Mouse (Mus musculus) midbrain, embryonic 16.5 days (tissue): ENCODE measurements around the gene Brd3. TPM values are rescaled to one million over a fixed set of nuclear protein-coding genes. Genes with fewer than 3 reads are reported as not detected.
"Not testable (repeated sequence)": the region's sequence is repeated elsewhere in the genome, so short reads cannot be mapped to it uniquely, and the experiment has no call there.

Source experiments
- ATAC-seq: fragments of 200-750 bp; cut with Nextera tagmentation; 2 replicates; pipeline ENCODE4 v1.8.0; 2017; ENCODE audit warnings: moderate TSS enrichment
- H3K27ac ChIP-seq: fragments of 300-500 bp; sonication (generic); 2 replicates; pipeline ENCODE4 v1.5.1; 2014; ENCODE audit warnings: mild to moderate bottlenecking, low read length, mixed read lengths
- H3K27me3 ChIP-seq: fragments of 300-500 bp; sonication (generic); 2 replicates; pipeline ENCODE4 v1.6.1; 2014; ENCODE audit warnings: low read depth, low read length, mixed read lengths; ENCODE audit not compliant: control insufficient read depth, insufficient read depth
- H3K36me3 ChIP-seq: fragments of 300-500 bp; sonication (generic); 2 replicates; pipeline ENCODE4 v1.6.1; 2014; ENCODE audit warnings: mild to moderate bottlenecking, low read length, moderate library complexity, mixed read lengths; ENCODE audit not compliant: control insufficient read depth, insufficient read depth
- H3K4me1 ChIP-seq: fragments of 300-500 bp; sonication (generic); 2 replicates; pipeline ENCODE4 v1.6.1; 2014; ENCODE audit warnings: mild to moderate bottlenecking, low read length, mixed read lengths; ENCODE audit not compliant: control insufficient read depth, insufficient read depth
- H3K4me2 ChIP-seq: fragments of 300-500 bp; sonication (generic); 2 replicates; pipeline ENCODE4 v1.6.1; 2014; ENCODE audit warnings: mild to moderate bottlenecking, low read length, mixed read lengths
- H3K4me3 ChIP-seq: fragments of 300-500 bp; sonication (generic); 2 replicates; pipeline ENCODE4 v1.5.1; 2014; ENCODE audit warnings: low read depth, mild to moderate bottlenecking, low read length, moderate library complexity, mixed read lengths
- H3K9ac ChIP-seq: fragments of 300-500 bp; sonication (generic); 2 replicates; pipeline ENCODE4 v1.6.1; 2014; ENCODE audit warnings: low read depth, low read length, mixed read lengths
- H3K9me3 ChIP-seq: fragments of 300-500 bp; sonication (generic); replicated peaks from 2 replicates; pipeline ENCODE4 v1.6.1; 2014; ENCODE audit warnings: mild to moderate bottlenecking, low read length, mixed read lengths; ENCODE audit not compliant: control insufficient read depth, poor library complexity, severe bottlenecking
- WGBS: fragments of 180-500 bp; shearing (Covaris S2); extraction: QIAGEN DNeasy Blood & Tissue Kit; methylation state at CpG from one replicate; pipeline ENCODE4 v1.1.7; 2014; 5-methylcytosine and 5-hydroxymethylcytosine counted together
- polyA plus RNA-seq: library from polyadenylated mRNA; unstranded; fragments of >200 nt; fragmentation: Nextera tagmentation; extraction: Ambion mirVana; gene quantifications from 2 replicates; pipeline ENCODE4 v1.2.1, GENCODE M21; 2015

The Brd3 gene
- polyA plus RNA-seq, 1 experiment from 2014 or later = 142 TPM

DNA sequence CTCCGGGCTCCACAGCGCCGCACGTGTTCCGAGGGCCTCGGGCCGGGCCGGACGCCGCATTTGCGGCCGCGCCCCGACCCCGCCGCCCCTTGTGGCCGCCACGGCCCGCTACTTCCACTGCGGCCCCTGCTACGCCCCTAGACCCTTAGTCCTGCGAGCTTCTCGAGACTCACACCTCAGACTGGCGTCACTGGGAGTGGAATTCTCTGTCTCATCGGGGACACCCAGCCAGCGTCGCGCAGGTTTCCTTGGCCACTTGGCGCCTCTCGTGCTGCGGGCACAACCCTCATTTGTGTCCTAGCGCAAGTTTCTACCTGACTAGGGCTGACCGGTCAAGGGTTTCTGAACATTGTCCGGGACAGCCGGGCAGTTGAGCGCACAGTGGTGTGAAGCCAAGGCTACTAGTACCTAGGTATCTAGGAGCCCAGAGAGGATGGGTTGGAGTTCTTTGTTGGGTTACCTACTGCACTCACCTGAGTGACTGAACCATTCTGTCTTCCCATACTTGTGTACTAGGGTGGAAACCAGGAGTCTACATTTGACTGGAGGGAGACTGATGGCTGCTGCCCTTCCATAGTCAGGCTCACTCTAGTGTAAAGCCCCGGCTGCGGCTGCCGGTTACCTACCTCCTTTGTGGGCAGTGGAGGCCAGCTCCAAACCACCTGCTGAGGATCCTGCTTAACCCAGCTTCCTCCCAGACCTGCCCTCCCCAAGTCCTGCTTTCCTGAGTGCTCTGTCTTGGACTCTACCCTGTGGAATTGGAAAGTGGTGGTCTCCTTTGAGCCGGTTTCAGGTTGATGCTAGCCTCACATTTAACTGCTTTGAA is 8.1 kb upstream of the Brd3 start:
- no peaks in the 10 kb centered on the region for H3K9me3 ChIP-seq
- peak overlapping the region; percentile 89 for H3K9ac ChIP-seq
- H3K4me1 ChIP-seq = peaks cover 26% of the 10 kb centered on the region
- peak overlapping the region; percentile 95 for H3K4me2 ChIP-seq
- H3K27ac ChIP-seq = peak overlapping the region; percentile 85
- peak overlapping the region; percentile 61 for H3K4me3 ChIP-seq
- WGBS = under 1% methylated on average over 33 of the region's 40 CpGs
- peak; percentile 52; the same call in 1 of the 2 replicates for ATAC-seq
- no peaks in the 10 kb centered on the region for H3K27me3 ChIP-seq
- peaks cover 4% of the 10 kb centered on the region for H3K36me3 ChIP-seq

DNA sequence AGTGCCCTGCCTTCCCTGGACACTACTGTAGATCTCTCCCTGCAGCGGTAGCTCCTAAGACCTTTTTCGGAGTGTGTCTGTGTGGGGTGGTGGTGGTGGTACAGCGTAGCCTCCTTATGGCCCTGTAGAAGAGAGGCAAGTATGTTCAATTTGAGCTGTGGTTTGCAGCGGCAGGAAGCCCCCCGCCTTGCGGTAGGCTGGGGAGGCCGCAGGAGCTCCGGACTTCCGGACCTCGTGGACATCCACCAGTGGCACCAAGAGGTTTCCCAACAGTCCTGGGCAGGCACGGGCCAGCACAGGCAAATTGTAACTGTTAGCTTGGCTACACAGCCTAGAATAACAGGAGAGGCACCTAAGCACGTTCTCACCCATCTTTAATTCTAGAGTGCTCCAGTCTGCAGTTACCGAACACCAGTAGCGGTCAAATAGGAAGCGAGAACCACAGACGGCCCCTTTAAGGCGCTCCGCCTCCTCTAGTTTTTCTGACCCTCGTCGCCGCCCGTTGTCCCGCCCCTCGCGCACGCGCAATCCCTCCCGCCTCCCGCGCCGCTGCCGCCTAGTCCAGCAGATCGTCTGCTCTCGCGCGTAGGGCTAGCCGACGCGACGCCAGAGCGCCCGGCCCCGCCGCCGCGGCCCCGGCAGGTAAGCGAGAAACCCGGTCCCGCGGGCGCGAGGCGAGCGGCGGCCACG is 7.3 kb upstream of the Brd3 start, which contains the start of gene Wdr5:
Wdr5 (plus strand) TSS at position 519 of the 690 bp plus-strand sequence.
- Histone ChIP-seq H3K36me3 (peaks cover under 1% of the 10 kb centered on the region), H3K9me3 (no peaks in the 10 kb centered on the region), H3K27ac (peak within 1 kb of the TSS; percentile 85), H3K4me3 (peak within 1 kb of the TSS; percentile 61), H3K27me3 (no peaks in the 10 kb centered on the region), H3K9ac (peak within 1 kb of the TSS; percentile 89), H3K4me1 (peaks cover 26% of the 10 kb centered on the region), H3K4me2 (peak within 1 kb of the TSS; percentile 95)
- peak; percentile 94 for ATAC-seq
- 0% methylated on average over 57 of the region's 57 CpGs for WGBS

DNA sequence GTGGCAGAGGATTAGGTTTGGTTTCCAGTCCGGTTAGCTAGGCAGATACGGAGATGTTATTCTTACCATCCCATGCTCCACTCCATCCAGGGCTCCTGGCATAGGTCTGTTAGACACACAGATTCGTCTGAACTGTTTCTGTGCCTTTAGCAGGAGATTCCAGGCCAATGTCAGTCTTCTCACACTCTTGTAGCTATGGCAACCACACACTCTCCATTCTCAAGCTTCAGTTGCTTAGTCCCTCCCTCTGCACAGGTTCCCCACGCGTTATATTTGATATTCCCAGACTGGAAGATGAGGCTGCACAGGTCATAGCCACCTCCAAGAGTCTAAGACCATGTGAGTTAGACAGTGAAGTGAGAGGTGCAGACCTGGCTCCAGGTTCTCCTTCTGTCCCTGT is 6.4 kb upstream of the Brd3 start:
- Histone ChIP-seq H3K27ac (peak overlapping the region; percentile 85), H3K4me1 (peaks cover 26% of the 10 kb centered on the region), H3K4me3 (peak overlapping the region; percentile 61), H3K4me2 (peak overlapping the region; percentile 60), H3K27me3 (no peaks in the 10 kb centered on the region), H3K36me3 (no peaks in the 10 kb centered on the region), H3K9ac (peak overlapping the region; percentile 89), H3K9me3 (no peaks in the 10 kb centered on the region)
- WGBS = 69% methylated on average over 5 of the region's 5 CpGs
- peak; percentile 2; the same call in 1 of the 2 replicates for ATAC-seq

DNA sequence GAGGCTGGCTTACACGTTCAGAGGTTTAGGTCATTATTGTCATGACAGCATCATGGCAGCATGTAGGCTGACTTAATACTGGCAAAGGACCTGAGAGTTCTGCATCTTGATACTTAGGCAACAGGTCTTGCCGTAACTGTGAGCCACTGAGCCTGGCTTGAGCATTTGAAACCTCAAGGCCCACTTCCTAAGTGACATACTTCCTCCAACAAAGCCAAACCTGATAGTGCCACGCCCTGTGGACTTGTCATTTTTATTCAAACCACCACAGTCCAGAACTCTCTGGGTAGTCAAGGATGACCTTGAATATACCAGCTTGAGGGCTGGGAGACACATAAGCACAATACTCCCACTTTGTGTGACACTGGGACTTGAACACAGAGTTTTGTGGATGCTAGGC is 5.4 kb upstream of the Brd3 start:
- no peaks in the 10 kb centered on the region for H3K9me3 ChIP-seq

DNA sequence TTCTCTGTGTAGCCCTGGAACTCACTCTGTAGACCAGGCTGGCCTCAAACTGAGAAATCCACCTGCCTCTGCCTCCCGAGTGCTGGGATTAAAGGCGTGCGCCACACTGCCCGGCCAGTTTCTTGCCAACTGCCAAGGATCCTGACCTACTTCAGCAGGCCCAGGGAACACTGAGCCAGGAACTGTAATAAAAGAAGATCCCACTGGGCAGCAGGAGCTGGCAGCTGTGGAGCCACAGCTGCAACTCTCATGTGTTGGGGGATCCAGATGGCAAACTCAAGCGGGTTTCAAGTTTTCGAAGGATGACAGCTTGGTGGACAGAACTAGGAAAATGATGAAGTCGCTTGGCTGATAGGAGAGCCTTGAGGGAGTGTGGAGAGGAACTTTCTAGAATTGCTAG is 3.2 kb upstream of the Brd3 start:
- Histone ChIP-seq H3K36me3 (no peaks in the 10 kb centered on the region), H3K27me3 (no peaks in the 10 kb centered on the region), H3K27ac (no peak overlapping the region), H3K9me3 (no peaks in the 10 kb centered on the region), H3K4me3 (no peak overlapping the region), H3K4me1 (peaks cover 12% of the 10 kb centered on the region), H3K4me2 (no peak overlapping the region), H3K9ac (no peak overlapping the region)
- 96% methylated on average over 7 of the region's 7 CpGs for WGBS
- ATAC-seq = no peak

More for the DNA sequence above, 5.4 kb upstream of the Brd3 start:
- no peak overlapping the region for H3K4me2 ChIP-seq
- no peak for ATAC-seq
- no peak overlapping the region for H3K9ac ChIP-seq
- WGBS = 94% methylated on average over 3 of the region's 3 CpGs
- no peak overlapping the region for H3K4me3 ChIP-seq
- H3K27ac ChIP-seq = no peak overlapping the region
- H3K36me3 ChIP-seq = no peaks in the 10 kb centered on the region
- peaks cover 26% of the 10 kb centered on the region for H3K4me1 ChIP-seq
- no peaks in the 10 kb centered on the region for H3K27me3 ChIP-seq

DNA sequence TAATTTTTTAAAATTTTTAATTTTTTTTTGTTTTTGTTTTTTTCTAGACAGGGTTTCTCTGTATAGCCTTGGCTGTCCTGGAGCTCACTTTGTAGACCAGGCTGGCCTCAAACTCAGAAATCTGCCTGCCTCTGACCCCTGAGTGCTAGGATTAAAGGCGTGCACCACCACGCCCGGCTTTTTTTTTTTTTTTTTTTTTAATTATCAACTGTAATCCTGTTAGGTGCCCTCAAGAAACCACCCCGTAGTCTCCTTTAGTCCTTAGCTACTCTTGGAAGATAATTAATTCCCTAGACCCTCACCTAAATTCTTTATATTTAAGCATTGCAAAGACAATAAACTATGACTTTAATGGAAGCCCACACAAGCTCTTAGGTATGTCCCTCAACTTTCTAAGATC is 804 bp downstream of the Brd3 start:
- not testable (repeated sequence) for H3K9ac ChIP-seq, H3K36me3 ChIP-seq, H3K4me2 ChIP-seq, H3K27ac ChIP-seq, H3K27me3 ChIP-seq, H3K9me3 ChIP-seq, H3K4me3 ChIP-seq, H3K4me1 ChIP-seq, ATAC-seq
- 76% methylated on average over 3 of the region's 4 CpGs for WGBS

DNA sequence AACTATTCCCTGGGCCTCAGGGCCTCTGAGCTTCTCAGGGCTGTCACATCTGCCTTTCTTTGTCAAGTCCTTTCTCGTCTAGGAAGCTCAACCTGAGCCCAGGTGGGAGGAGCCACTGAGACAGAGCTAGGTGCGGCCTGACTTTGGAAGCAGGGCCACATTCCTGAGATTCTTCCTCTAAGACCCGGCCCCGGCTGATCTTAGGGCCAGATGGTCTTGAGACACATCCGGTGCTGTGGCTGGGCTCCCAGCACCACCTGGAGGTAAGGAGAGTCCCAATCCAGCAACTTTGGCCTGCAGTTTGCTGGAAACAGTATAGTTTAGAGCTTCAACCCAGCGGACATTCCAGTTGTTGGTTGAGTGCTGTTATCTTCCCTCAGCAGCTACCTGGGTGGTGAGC is 1.9 kb downstream of the Brd3 start:
- WGBS = 11% methylated on average over 6 of the region's 6 CpGs
- no peak for ATAC-seq
- Histone ChIP-seq H3K36me3 (no peaks in the 10 kb centered on the region), H3K4me3 (no peak overlapping the region), H3K4me1 (no peaks in the 10 kb centered on the region), H3K9ac (no peak overlapping the region), H3K4me2 (no peak overlapping the region), H3K9me3 (no peaks in the 10 kb centered on the region), H3K27me3 (no peaks in the 10 kb centered on the region), H3K27ac (no peak overlapping the region)

DNA sequence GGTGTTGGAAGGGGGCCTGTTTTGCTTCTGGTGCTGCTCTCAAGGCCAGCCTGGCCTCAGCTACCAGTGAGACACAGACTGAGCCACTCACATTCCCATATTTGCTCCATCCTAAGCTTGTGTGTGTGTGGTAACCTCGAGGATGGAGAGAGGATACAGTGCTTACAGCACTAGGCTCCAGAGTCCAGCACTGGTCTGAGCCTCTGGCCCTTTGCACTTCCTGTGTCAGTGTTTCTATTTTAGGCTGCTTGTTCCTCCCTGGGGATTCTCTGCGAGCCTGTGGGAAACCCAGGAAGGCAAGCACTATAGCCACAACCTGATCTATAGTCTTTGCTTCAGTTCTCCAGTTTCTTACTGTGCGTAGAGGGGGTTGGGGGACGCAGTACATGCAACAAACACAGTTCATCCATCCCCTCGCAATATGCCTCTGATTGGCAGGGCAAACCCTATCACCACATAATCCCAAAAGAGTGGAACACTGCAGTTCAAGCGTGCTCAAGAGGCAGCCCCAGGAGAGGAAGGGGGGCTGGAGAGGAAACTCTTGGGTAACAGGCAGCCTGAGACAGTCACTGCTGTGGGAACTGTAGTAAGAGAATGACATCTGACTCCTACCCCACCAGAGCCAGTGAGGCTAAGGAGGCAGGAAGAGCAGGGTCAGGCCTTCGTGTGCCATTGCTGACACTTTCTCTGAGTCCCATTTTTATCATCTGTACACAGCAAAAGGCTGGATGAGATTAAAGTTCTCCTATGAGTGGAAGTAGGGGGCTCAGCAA is 3.2 kb downstream of the Brd3 start:
- no peak for ATAC-seq
- H3K9me3 ChIP-seq = no peaks in the 10 kb centered on the region
- no peak overlapping the region for H3K9ac ChIP-seq
- H3K4me2 ChIP-seq = no peak overlapping the region
- H3K27me3 ChIP-seq = no peaks in the 10 kb centered on the region
- no peaks in the 10 kb centered on the region for H3K36me3 ChIP-seq
- 67% methylated on average over 7 of the region's 7 CpGs for WGBS
- no peak overlapping the region for H3K4me3 ChIP-seq
- H3K4me1 ChIP-seq = no peaks in the 10 kb centered on the region
- no peak overlapping the region for H3K27ac ChIP-seq
